Mouse (Mus musculus) hindbrain, postnatal 0 days (tissue): ENCODE data around the gene Tmem14a. TPM values are rescaled to one million over a fixed set of nuclear protein-coding genes. Genes with fewer than 3 reads are reported as not detected.
"Not testable (repeated sequence)": the region's sequence is repeated elsewhere in the genome, so short reads cannot be mapped to it uniquely, and the experiment has no call there.

ENCODE experiments used
- ATAC-seq: fragments of 200-750 bp; cut with Nextera tagmentation; 2 replicates; pipeline ENCODE4 v1.8.0; 2017; ENCODE audit warnings: mild to moderate bottlenecking, moderate TSS enrichment, moderate library complexity
- DNase-seq: peaks from one replicate; pipeline ENCODE4 v3.0.0-alpha.2; 2015; ENCODE audit warnings: low spot score
- H3K27ac ChIP-seq: fragments of 300-500 bp; sonication (generic); 2 replicates; pipeline ENCODE4 v1.5.1; 2014; ENCODE audit warnings: mild to moderate bottlenecking
- H3K27me3 ChIP-seq: fragments of 300-500 bp; sonication (generic); 2 replicates; pipeline ENCODE4 v1.6.1; 2014; ENCODE audit warnings: low read length, mixed read lengths; ENCODE audit not compliant: insufficient read depth
- H3K36me3 ChIP-seq: fragments of 300-500 bp; sonication (generic); 2 replicates; pipeline ENCODE4 v1.6.1; 2014; ENCODE audit warnings: low read length, mixed read lengths; ENCODE audit not compliant: insufficient read depth
- H3K4me1 ChIP-seq: fragments of 300-500 bp; sonication (generic); 2 replicates; pipeline ENCODE4 v1.6.1; 2014; ENCODE audit warnings: antibody characterized with exemption, low read length, mixed read lengths; ENCODE audit not compliant: insufficient read depth
- H3K4me2 ChIP-seq: fragments of 300-500 bp; sonication (generic); 2 replicates; pipeline ENCODE4 v1.6.1; 2014; ENCODE audit warnings: low read depth, mild to moderate bottlenecking, low read length, moderate library complexity, mixed read lengths
- H3K4me3 ChIP-seq: fragments of 300-500 bp; sonication (generic); 2 replicates; pipeline ENCODE4 v1.5.1; 2014; ENCODE audit warnings: low read length
- H3K9ac ChIP-seq: fragments of 300-500 bp; sonication (generic); replicated peaks from 2 replicates; pipeline ENCODE4 v1.6.1; 2014; ENCODE audit warnings: mild to moderate bottlenecking, low read length, moderate library complexity, mixed read lengths
- H3K9me3 ChIP-seq: fragments of 300-500 bp; sonication (generic); 2 replicates; pipeline ENCODE4 v1.6.1; 2016; ENCODE audit warnings: low read length, mixed read lengths
- CTCF ChIP-seq: IDR thresholded peaks from 2 replicates; pipeline ENCODE4 v1.5.1; 2016; ENCODE audit warnings: antibody characterized with exemption, control low read depth, low read depth
- WGBS: fragments of 180-500 bp; shearing (Covaris S2); extraction: QIAGEN DNeasy Blood & Tissue Kit; methylation state at CpG from one replicate; pipeline ENCODE4 v1.1.7; 2014; 5-methylcytosine and 5-hydroxymethylcytosine counted together
- polyA plus RNA-seq: library from polyadenylated mRNA; unstranded; fragments of >200 nt; fragmentation: Nextera tagmentation; extraction: Ambion mirVana; gene quantifications from 2 replicates; pipeline ENCODE4 v1.2.1, GENCODE M21; 2015
- total RNA-seq: library from RNA; depleted of rRNA; stranded (reverse); fragments of >200 nt; gene quantifications from 2 replicates; pipeline ENCODE4 v1.2.3, GENCODE M21; 2014

The Tmem14a gene
- total and polyA plus RNA-seq, 2 experiments from 2014 or later, result 18.7 to 27.8 TPM

GRCm38 (mm10) chr1:21253303-21253650 is 34.9 kb downstream of the Tmem14a start:
- WGBS, result 94% methylated on average over 1 of the region's 1 CpGs
- no peak for ATAC-seq
- Histone ChIP-seq H3K4me2 (no peak overlapping the region), H3K9ac (no peak overlapping the region), H3K36me3 (no peaks in the 10 kb centered on the region), H3K4me3 (no peak overlapping the region), H3K27ac (no peak overlapping the region), H3K27me3 (no peaks in the 10 kb centered on the region), H3K9me3 (no peaks in the 10 kb centered on the region), H3K4me1 (no peaks in the 10 kb centered on the region)
- no peak for TF ChIP-seq CTCF
- DNase-seq, result no peak

GRCm38 (mm10) chr1:21253856-21254255 is 35.5 kb downstream of the Tmem14a start:
- no peak overlapping the region for H3K9ac ChIP-seq
- H3K27me3 ChIP-seq, result no peaks in the 10 kb centered on the region
- no peaks in the 10 kb centered on the region for H3K4me1 ChIP-seq
- DNase-seq, result no peak
- no peaks in the 10 kb centered on the region for H3K9me3 ChIP-seq
- no peak overlapping the region for H3K4me3 ChIP-seq
- TF ChIP-seq CTCF, result no peak
- no peak overlapping the region for H3K4me2 ChIP-seq
- no peaks in the 10 kb centered on the region for H3K36me3 ChIP-seq
- 77% methylated on average over 4 of the region's 4 CpGs for WGBS
- ATAC-seq, result no peak
- no peak overlapping the region for H3K27ac ChIP-seq

GRCm38 (mm10) chr1:21255625-21256345 is 37.4 kb downstream of the Tmem14a start:
- no peak for DNase-seq
- Histone ChIP-seq H3K27ac (no peak overlapping the region), H3K4me2 (no peak overlapping the region), H3K9me3 (no peaks in the 10 kb centered on the region), H3K36me3 (no peaks in the 10 kb centered on the region), H3K4me3 (no peak overlapping the region), H3K27me3 (no peaks in the 10 kb centered on the region), H3K9ac (no peak overlapping the region), H3K4me1 (no peaks in the 10 kb centered on the region)
- 95% methylated on average over 7 of the region's 7 CpGs for WGBS
- ATAC-seq, result no peak
- TF ChIP-seq CTCF, result no peak

GRCm38 (mm10) chr1:21256391-21256790 is 38.0 kb downstream of the Tmem14a start:
- ATAC-seq (no peak), DNase-seq (no peak)
- no peaks in the 10 kb centered on the region for H3K36me3 ChIP-seq
- no peak overlapping the region for H3K4me2 ChIP-seq
- H3K9me3 ChIP-seq, result no peaks in the 10 kb centered on the region
- no peaks in the 10 kb centered on the region for H3K27me3 ChIP-seq
- H3K27ac ChIP-seq, result no peak overlapping the region
- H3K4me1 ChIP-seq, result no peaks in the 10 kb centered on the region
- 55% methylated on average over 3 of the region's 3 CpGs for WGBS
- no peak for TF ChIP-seq CTCF
- no peak overlapping the region for H3K4me3 ChIP-seq
- no peak overlapping the region for H3K9ac ChIP-seq

- TF ChIP-seq CTCF, result no peak
- WGBS, result 87% methylated on average over 5 of the region's 5 CpGs
These were observed 38.5 kb downstream of the Tmem14a start for GRCm38 (mm10) chr1:21256871-21257270.

GRCm38 (mm10) chr1:21259981-21260380 is 41.6 kb downstream of the Tmem14a start:
- ATAC-seq, H3K36me3 ChIP-seq, DNase-seq, H3K27ac ChIP-seq, H3K4me1 ChIP-seq, H3K27me3 ChIP-seq, H3K4me2 ChIP-seq, H3K4me3 ChIP-seq, H3K9me3 ChIP-seq, H3K9ac ChIP-seq: not testable (repeated sequence)
- WGBS, result 81% methylated on average over 8 of the region's 8 CpGs

More at GRCm38 (mm10) chr1:21256871-21257270, 38.5 kb downstream of the Tmem14a start:
- no peak for DNase-seq
- H3K36me3 ChIP-seq, result no peaks in the 10 kb centered on the region
- ATAC-seq, result no peak
- no peak overlapping the region for H3K27ac ChIP-seq
- H3K4me3 ChIP-seq, result no peak overlapping the region
- H3K4me1 ChIP-seq, result no peaks in the 10 kb centered on the region
- no peak overlapping the region for H3K4me2 ChIP-seq
- no peak overlapping the region for H3K9ac ChIP-seq
- H3K27me3 ChIP-seq, result no peaks in the 10 kb centered on the region
- H3K9me3 ChIP-seq, result no peaks in the 10 kb centered on the region

- Histone ChIP-seq H3K9ac (no peak overlapping the region), H3K9me3 (no peaks in the 10 kb centered on the region), H3K27ac (no peak overlapping the region), H3K27me3 (no peaks in the 10 kb centered on the region), H3K4me1 (no peaks in the 10 kb centered on the region), H3K4me2 (no peak overlapping the region), H3K4me3 (no peak overlapping the region), H3K36me3 (no peaks in the 10 kb centered on the region)
- ATAC-seq (no peak), DNase-seq (no peak)
- TF ChIP-seq CTCF, result no peak
- 90% methylated on average over 5 of the region's 5 CpGs for WGBS
These were observed 44.0 kb downstream of the Tmem14a start for GRCm38 (mm10) chr1:21262401-21262800.
